ENCODE assay signal across 8 mouse cellular contexts in the genomic region with DNA sequence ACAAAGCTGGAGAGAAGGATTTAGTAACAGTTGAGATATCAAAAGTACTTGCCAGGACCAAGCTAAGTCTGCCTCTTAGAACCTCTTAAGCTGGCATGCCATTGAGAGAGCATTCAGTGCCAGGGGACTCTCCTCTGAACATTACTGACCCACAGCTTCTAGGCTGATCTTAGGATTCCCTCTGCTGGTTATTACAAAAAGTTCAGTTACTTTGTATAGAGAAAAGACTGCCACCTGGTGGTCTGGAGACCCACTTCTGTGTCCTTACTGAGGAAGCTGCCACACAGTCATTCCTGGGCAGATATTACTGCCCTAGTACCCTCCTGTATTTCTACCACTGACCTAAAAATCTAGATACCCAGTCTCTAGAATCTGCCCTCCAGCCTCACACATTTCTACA.
DNase-seq lines count a peak whose midpoint lies in the region; ATAC-seq and TF ChIP-seq lines count a peak whose summit lies in the region.

No protein-coding gene starts in this region.

- no peak overlapping the region for H3K4me3 ChIP-seq in E14TG2a.4 (replicated peaks; ENCODE audit: low read length)
- H3K4me3 ChIP-seq in forebrain, embryonic 13.5 days, result no peak overlapping the region
- H3K4me3 ChIP-seq in liver, embryonic 14.5 days (ENCODE audit: insufficient read depth in 1 of 2, low read depth in 2 of 2, low read length in 2 of 2), result no peak overlapping the region
- H3K4me3 ChIP-seq in neural tube, embryonic 12.5 days, result no peak overlapping the region
- H3K4me3 ChIP-seq in stomach, postnatal 0 days (ENCODE audit: low read depth, low read length), result no peak overlapping the region

- TF ChIP-seq EP300 in liver, embryonic 14.5 days (IDR thresholded peaks at IDR 0.05; ENCODE audit: low read depth), result no peak
- no peak for TF ChIP-seq EP300 in stomach, postnatal 0 days (optimal IDR thresholded peaks at IDR 0.05)

- DNase-seq in c-Kit-positive CD71-negative TER-119-negative erythroid progenitor cells, embryonic 14.5 days (ENCODE audit: low read depth), result peak; percentile 67
- peak; percentile 70 to 88 for DNase-seq in heart, postnatal 14 days
- peak; percentile 85 to 88 for DNase-seq in kidney, postnatal 36 days
- DNase-seq in liver, embryonic 14.5 days (ENCODE audit: low read depth in 3 of 3, low spot score in 3 of 3), result peak; percentile 26 to 37 (median 31)
- DNase-seq in stomach, postnatal 0 days (ENCODE audit: low spot score), result peak; percentile 70

- peaks cover 54% of the 10 kb centered on the region for H3K36me3 ChIP-seq in E14TG2a.4 (ENCODE audit: insufficient read depth, low read length)
- H3K36me3 ChIP-seq in forebrain, embryonic 13.5 days (ENCODE audit: poor library complexity, severe bottlenecking), result peaks cover 80% of the 10 kb centered on the region
- no peaks in the 10 kb centered on the region for H3K36me3 ChIP-seq in liver, embryonic 14.5 days (replicated peaks; ENCODE audit: control insufficient read depth, insufficient read depth, low read depth)
- peaks cover 69% of the 10 kb centered on the region for H3K36me3 ChIP-seq in neural tube, embryonic 12.5 days
- 0 out of 2 replicates have a peak, but pooled peaks cover 3% of the 10 kb centered on the region for H3K36me3 ChIP-seq in stomach, postnatal 0 days (ENCODE audit: control insufficient read depth, insufficient read depth, low read length)

- no peak overlapping the region for H3K4me2 ChIP-seq in forebrain, embryonic 13.5 days
- H3K4me2 ChIP-seq in liver, embryonic 14.5 days (ENCODE audit: low read depth), result no peak overlapping the region
- no peak overlapping the region for H3K4me2 ChIP-seq in neural tube, embryonic 12.5 days (replicated peaks)
- no peak overlapping the region for H3K4me2 ChIP-seq in stomach, postnatal 0 days (replicated peaks; ENCODE audit: low read depth)

- peak; percentile 76 for ATAC-seq in forebrain, embryonic 13.5 days
- no peak for ATAC-seq in liver, embryonic 14.5 days (ENCODE audit: insufficient read depth)
- ATAC-seq in neural tube, embryonic 12.5 days (ENCODE audit: low FRiP score, low read depth), result peak; percentile 64
- peak; percentile 61 for ATAC-seq in stomach, postnatal 0 days (ENCODE audit: low FRiP score, low TSS enrichment)

- no peaks in the 10 kb centered on the region for H3K27me3 ChIP-seq in E14TG2a.4 (ENCODE audit: insufficient read depth, low read length)
- H3K27me3 ChIP-seq in forebrain, embryonic 13.5 days, result no peaks in the 10 kb centered on the region
- H3K27me3 ChIP-seq in liver, embryonic 14.5 days (ENCODE audit: control insufficient read depth, insufficient read depth, low read length), result no peaks in the 10 kb centered on the region
- no peaks in the 10 kb centered on the region for H3K27me3 ChIP-seq in neural tube, embryonic 12.5 days (replicated peaks)
- H3K27me3 ChIP-seq in stomach, postnatal 0 days (ENCODE audit: control insufficient read depth, insufficient read depth, low read length), result no peaks in the 10 kb centered on the region

- H3K27ac ChIP-seq in forebrain, embryonic 13.5 days, result no peak overlapping the region
- no peak overlapping the region for H3K27ac ChIP-seq in liver, embryonic 14.5 days
- H3K27ac ChIP-seq in neural tube, embryonic 12.5 days, result no peak overlapping the region
- H3K27ac ChIP-seq in stomach, postnatal 0 days (replicated peaks), result 0 out of 2 replicates have a peak overlapping the region, but pooled peaks have one; percentile 13

- intact Hi-C loops in heart, postnatal 14 days (cut with DNase I), result loop anchor here (1.0 to 5.0 kb wide), 3 partner anchors 92 to 229 kb away; no protein-coding TSS in a partner anchor

- H3K4me1 ChIP-seq in E14TG2a.4 (replicated peaks; ENCODE audit: low read depth, low read length), result peaks cover 25% of the 10 kb centered on the region; the same call in 1 of the 2 replicates
- no peaks in the 10 kb centered on the region for H3K4me1 ChIP-seq in forebrain, embryonic 13.5 days
- H3K4me1 ChIP-seq in liver, embryonic 14.5 days (replicated peaks; ENCODE audit: control insufficient read depth in 2 of 2, insufficient read depth in 2 of 2, low read length in 1 of 2), result no peaks in the 10 kb centered on the region
- no peaks in the 10 kb centered on the region for H3K4me1 ChIP-seq in neural tube, embryonic 12.5 days
- H3K4me1 ChIP-seq in stomach, postnatal 0 days (replicated peaks; ENCODE audit: control insufficient read depth, insufficient read depth), result no peaks in the 10 kb centered on the region

- H3K9me3 ChIP-seq in E14TG2a.4 (ENCODE audit: low read length), result no peaks in the 10 kb centered on the region
- H3K9me3 ChIP-seq in forebrain, embryonic 13.5 days (replicated peaks), result no peaks in the 10 kb centered on the region
- H3K9me3 ChIP-seq in liver, embryonic 14.5 days (ENCODE audit: control insufficient read depth, low read length), result no peaks in the 10 kb centered on the region
- H3K9me3 ChIP-seq in neural tube, embryonic 12.5 days, result no peaks in the 10 kb centered on the region
- no peaks in the 10 kb centered on the region for H3K9me3 ChIP-seq in stomach, postnatal 0 days (ENCODE audit: control insufficient read depth, low read length)

- TF ChIP-seq CTCF in E14TG2a.4 (conservative IDR thresholded peaks at IDR 0.05; ENCODE audit: low read length), result peak; percentile 60
- peak; percentile 69 for TF ChIP-seq CTCF in liver, embryonic 14.5 days (IDR thresholded peaks at IDR 0.05; ENCODE audit: low read depth)
- TF ChIP-seq CTCF in stomach, postnatal 0 days (IDR thresholded peaks at IDR 0.05; ENCODE audit: low read depth), result peak; percentile 96

- H3K9ac ChIP-seq in forebrain, embryonic 13.5 days, result no peak overlapping the region
- H3K9ac ChIP-seq in liver, embryonic 14.5 days (replicated peaks), result no peak overlapping the region
- H3K9ac ChIP-seq in neural tube, embryonic 12.5 days, result no peak overlapping the region
- H3K9ac ChIP-seq in stomach, postnatal 0 days (ENCODE audit: low read length), result no peak overlapping the region

Comparison
In these comparisons a context has a peak if more than half of its experiments do, and no peak if none do; other contexts are left out.
1. DNase-seq: peak in every context shown above with its lines; median percentile 86 in kidney, postnatal 36 days; 79 in heart, postnatal 14 days; 70 in stomach, postnatal 0 days; 67 in c-Kit-positive CD71-negative TER-119-negative erythroid progenitor cells, embryonic 14.5 days; 31 in liver, embryonic 14.5 days.